Mouse (Mus musculus) megakaryocyte, embryonic 14.5 days (primary cell): ENCODE results near the gene Rnf43. TPM values are rescaled to one million over a fixed set of nuclear protein-coding genes. Genes with fewer than 3 reads are reported as not detected.

Experiments used
- H3K27me3 ChIP-seq: replicated peaks from 2 replicates; pipeline ENCODE3; 2012; ENCODE audit warnings: inconsistent platforms
- H3K36me3 ChIP-seq: replicated peaks from 2 replicates; pipeline ENCODE3; 2012; ENCODE audit warnings: low read length, inconsistent platforms, mixed read lengths
- H3K4me1 ChIP-seq: 2 replicates; pipeline ENCODE4 v1.6.1; 2012; ENCODE audit warnings: inconsistent platforms
- H3K4me3 ChIP-seq: replicated peaks from 2 replicates; pipeline ENCODE3; 2012; ENCODE audit warnings: moderate library complexity, mild to moderate bottlenecking, inconsistent platforms
- H3K9me3 ChIP-seq: 2 replicates; pipeline ENCODE4 v1.6.1; 2012; ENCODE audit warnings: inconsistent platforms
- FLI1 ChIP-seq: IDR thresholded peaks from 2 replicates; pipeline ENCODE4 v1.6.1; 2012; ENCODE audit warnings: low read length, inconsistent platforms, mixed read lengths
- GATA1 ChIP-seq: IDR thresholded peaks from 3 replicates; pipeline ENCODE4 v1.6.1; 2012; ENCODE audit warnings: mixed read lengths, low read length, inconsistent platforms, borderline replicate concordance
- polyA plus RNA-seq: library from polyadenylated mRNA; stranded (reverse); fragments of >175 nt; gene quantifications from 2 replicates; pipeline ENCODE4 v1.2.3, GENCODE M21; 2012; ENCODE audit warnings: low replicate concordance; ENCODE audit not compliant: insufficient read depth

Rnf43 gene
- 1.0 and 2.7 TPM in 2 replicates for polyA plus RNA-seq

- Histone ChIP-seq H3K36me3 (no peaks in the 10 kb centered on the region), H3K27me3 (peaks cover 32% of the 10 kb centered on the region), H3K4me1 (peaks cover 12% of the 10 kb centered on the region), H3K4me3 (peak within 1 kb of the TSS; percentile 91), H3K9me3 (no peaks in the 10 kb centered on the region)
- TF ChIP-seq GATA1 (no peak), FLI1 (no peak)
Observed at GRCm38 (mm10) chr11:87662407-87662806, at the start of gene Rnf43. Gene Rnf43 (plus strand): TSS chr11:87662722.

DNA sequence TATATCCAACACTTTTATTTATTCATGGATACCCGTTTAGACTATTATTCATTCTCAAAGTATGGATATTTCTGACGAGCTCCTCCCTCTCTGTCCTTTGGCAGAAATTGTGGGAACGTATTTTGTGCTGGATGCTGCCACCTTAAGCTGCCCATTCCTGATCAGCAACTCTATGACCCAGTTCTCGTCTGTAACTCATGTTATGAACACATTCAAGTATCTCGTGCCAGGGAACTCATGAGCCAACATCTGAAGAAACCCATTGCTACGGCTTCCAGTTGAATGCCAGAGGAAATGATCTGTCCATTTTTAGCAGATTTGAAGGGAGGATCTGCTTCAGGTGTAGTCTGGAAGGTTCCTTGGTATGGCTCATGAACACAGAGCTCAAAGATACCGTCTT, 48.5 kb upstream of the Rnf43 start:
- TF ChIP-seq GATA1 (no peak), FLI1 (no peak)
- Histone ChIP-seq H3K4me1 (peaks cover 9% of the 10 kb centered on the region), H3K36me3 (peaks cover 97% of the 10 kb centered on the region), H3K4me3 (no peak overlapping the region), H3K27me3 (no peaks in the 10 kb centered on the region), H3K9me3 (0 out of 2 replicates have a peak, but pooled peaks cover 3% of the 10 kb centered on the region)

- no peaks in the 10 kb centered on the region for H3K27me3 ChIP-seq
- no peak for TF ChIP-seq FLI1
- TF ChIP-seq GATA1: no peak
- peaks cover 9% of the 10 kb centered on the region for H3K4me1 ChIP-seq
- H3K9me3 ChIP-seq: 0 out of 2 replicates have a peak, but pooled peaks cover 3% of the 10 kb centered on the region
- H3K4me3 ChIP-seq: no peak overlapping the region
- H3K36me3 ChIP-seq: peaks cover 97% of the 10 kb centered on the region
Observed at GRCm38 (mm10) chr11:87615551-87615950, 47.0 kb upstream of the Rnf43 start.

DNA sequence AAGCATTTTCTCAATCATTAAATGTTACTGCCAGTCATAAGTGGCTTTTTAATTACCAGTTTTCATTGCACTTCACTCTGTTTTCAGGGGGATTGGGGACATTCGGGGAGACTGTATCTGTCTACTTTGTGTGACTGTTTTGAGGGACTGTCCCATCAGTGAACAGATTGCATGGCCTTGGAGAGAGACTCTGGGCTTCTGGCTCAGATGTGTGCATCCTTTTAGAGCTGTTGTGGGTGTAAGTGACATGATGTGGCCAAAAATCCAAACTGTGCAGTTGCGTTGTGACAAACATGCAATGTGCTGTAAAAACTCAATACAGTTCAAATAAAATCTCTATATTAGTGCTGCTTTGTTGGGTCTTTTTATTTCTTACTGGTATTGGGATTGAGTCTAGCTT, 46.6 kb upstream of the Rnf43 start:
- H3K4me1 ChIP-seq: peaks cover 9% of the 10 kb centered on the region

DNA sequence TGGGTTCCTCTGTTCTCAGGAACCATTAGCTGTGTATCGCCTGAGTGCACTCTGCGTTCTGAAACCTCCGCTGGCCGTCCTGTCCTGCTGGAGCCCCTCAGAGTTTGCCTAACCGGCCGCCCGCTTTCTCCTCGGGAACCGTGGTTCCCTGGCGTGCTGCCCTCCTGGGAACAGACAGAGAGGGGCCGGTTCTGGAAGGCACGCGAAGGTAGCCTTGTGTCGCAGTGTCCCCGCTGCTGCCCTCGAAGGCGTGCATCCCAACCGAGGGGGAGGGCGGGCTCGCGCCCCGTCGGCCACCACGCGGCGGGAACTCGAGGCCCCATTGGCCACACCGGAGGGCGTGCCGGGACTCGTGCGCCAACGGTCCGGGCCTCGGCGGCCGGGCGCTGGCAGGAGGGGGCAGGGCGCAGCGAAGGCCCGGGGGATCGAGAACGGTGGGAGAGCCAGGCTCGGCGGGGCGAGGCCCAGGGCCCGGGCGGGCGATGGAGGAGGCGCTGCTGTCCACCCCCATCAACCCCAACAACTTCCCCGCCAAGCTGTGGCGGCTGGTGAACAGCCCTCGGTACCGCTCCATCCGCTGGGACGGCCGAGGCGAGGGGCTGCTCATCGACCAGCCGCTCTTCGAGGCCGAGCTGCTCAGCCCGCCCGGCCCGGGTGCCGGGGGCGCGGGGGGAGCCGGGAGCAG, 45.6 kb upstream of the Rnf43 start, which contains the start of gene Hsf5:
Hsf5 (plus strand) TSS at position 375 of the 685 bp plus-strand sequence.
- Histone ChIP-seq H3K4me3 (no peak within 1 kb of the TSS), H3K4me1 (peaks cover 8% of the 10 kb centered on the region), H3K27me3 (no peaks in the 10 kb centered on the region), H3K9me3 (0 out of 2 replicates have a peak, but pooled peaks cover 3% of the 10 kb centered on the region), H3K36me3 (peaks cover 88% of the 10 kb centered on the region)
- TF ChIP-seq GATA1 (no peak), FLI1 (no peak)

More for the DNA sequence above, 46.6 kb upstream of the Rnf43 start:
- TF ChIP-seq FLI1: no peak
- no peak for TF ChIP-seq GATA1
- Histone ChIP-seq H3K9me3 (0 out of 2 replicates have a peak, but pooled peaks cover 3% of the 10 kb centered on the region), H3K27me3 (no peaks in the 10 kb centered on the region), H3K4me3 (no peak overlapping the region), H3K36me3 (peaks cover 93% of the 10 kb centered on the region)

DNA sequence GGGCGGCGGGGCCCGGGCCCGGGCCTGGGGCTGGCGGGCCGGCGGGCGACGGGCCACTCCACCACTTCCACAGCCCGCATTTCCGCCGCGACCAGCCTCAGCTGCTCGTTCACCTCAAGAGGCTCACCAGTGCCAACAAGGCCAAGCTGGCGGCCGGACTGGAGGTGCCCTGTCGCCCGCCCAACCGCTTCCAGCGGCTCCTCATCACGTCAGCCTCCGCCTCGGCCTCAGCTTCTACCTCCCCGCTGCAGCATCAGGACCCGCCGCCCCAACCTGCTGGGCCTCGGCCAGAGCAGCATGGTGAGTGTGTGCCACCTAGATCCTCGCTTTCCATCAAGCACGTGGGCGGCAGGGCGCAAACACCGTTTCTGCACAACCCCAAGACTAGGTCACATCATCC, 44.9 kb upstream of the Rnf43 start:
- Histone ChIP-seq H3K9me3 (0 out of 2 replicates have a peak, but pooled peaks cover 3% of the 10 kb centered on the region), H3K27me3 (no peaks in the 10 kb centered on the region), H3K4me1 (peaks cover 4% of the 10 kb centered on the region), H3K36me3 (peaks cover 88% of the 10 kb centered on the region), H3K4me3 (no peak overlapping the region)
- TF ChIP-seq GATA1 (no peak), FLI1 (no peak)

DNA sequence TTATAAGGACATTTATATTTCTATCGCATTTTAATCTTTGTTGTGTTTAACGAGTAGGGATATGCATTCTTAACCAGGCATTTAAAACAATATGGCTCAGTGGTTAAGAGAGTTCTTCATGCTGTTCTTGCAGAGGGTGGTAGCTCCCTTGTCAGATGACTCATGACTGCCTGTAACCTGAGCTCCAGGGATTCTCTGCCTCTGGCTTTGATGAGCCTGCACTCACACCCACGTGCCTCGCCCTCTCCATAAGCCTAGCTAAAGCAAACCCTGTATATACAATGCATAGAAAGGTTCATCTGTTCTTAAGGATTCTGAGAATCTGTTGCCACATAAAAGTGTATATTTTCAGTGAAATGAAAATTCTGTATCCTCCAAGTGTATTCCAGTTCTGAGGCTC, 39.4 kb upstream of the Rnf43 start:
- no peak for TF ChIP-seq GATA1
- TF ChIP-seq FLI1: no peak
- H3K27me3 ChIP-seq: no peaks in the 10 kb centered on the region
- peaks cover 4% of the 10 kb centered on the region for H3K4me1 ChIP-seq
- H3K4me3 ChIP-seq: no peak overlapping the region
- H3K9me3 ChIP-seq: no peaks in the 10 kb centered on the region
- peaks cover 63% of the 10 kb centered on the region for H3K36me3 ChIP-seq

- H3K36me3 ChIP-seq: peaks cover 11% of the 10 kb centered on the region
- H3K4me3 ChIP-seq: peak overlapping the region; percentile 69
- H3K9me3 ChIP-seq: no peaks in the 10 kb centered on the region
- no peaks in the 10 kb centered on the region for H3K27me3 ChIP-seq
- TF ChIP-seq GATA1 (no peak), FLI1 (no peak)
- peaks cover 25% of the 10 kb centered on the region for H3K4me1 ChIP-seq
Observed at GRCm38 (mm10) chr11:87629859-87630258, 32.7 kb upstream of the Rnf43 start.

- Histone ChIP-seq H3K4me1 (peaks cover 11% of the 10 kb centered on the region), H3K4me3 (peak overlapping the region; percentile 92), H3K9me3 (no peaks in the 10 kb centered on the region), H3K36me3 (no peaks in the 10 kb centered on the region), H3K27me3 (no peaks in the 10 kb centered on the region)
- no peak for TF ChIP-seq GATA1
- TF ChIP-seq FLI1: no peak
Observed at GRCm38 (mm10) chr11:87638793-87639192, 23.7 kb upstream of the Rnf43 start.

- H3K27me3 ChIP-seq: no peaks in the 10 kb centered on the region
- H3K36me3 ChIP-seq: no peaks in the 10 kb centered on the region
- no peaks in the 10 kb centered on the region for H3K9me3 ChIP-seq
- H3K4me1 ChIP-seq: peaks cover 11% of the 10 kb centered on the region
- H3K4me3 ChIP-seq: peak overlapping the region; percentile 92
- TF ChIP-seq FLI1: no peak
- no peak for TF ChIP-seq GATA1
Observed at GRCm38 (mm10) chr11:87639206-87639605, 23.3 kb upstream of the Rnf43 start.
